Mouse (Mus musculus): ENCODE measurements around the gene Pafah2. TPM values are rescaled to one million over a fixed set of nuclear protein-coding genes. Genes with fewer than 3 reads are reported as not detected.
"Not testable (repeated sequence)": the region's sequence is repeated elsewhere in the genome, so short reads cannot be mapped to it uniquely, and the experiment has no call there.

Gene Pafah2
- total RNA-seq, 2 experiments from 2014 or later, result 2.4 to 2.9 TPM

- peak; percentile 82 for DNase-seq
Measured at GRCm38 (mm10) chr4:134372294-134372747, 23.8 kb upstream of the Pafah2 start.

- no peak for DNase-seq
Measured at GRCm38 (mm10) chr4:134373295-134373694, 22.8 kb upstream of the Pafah2 start.

GRCm38 (mm10) chr4:134374306-134374705 lies 21.8 kb upstream of the Pafah2 start:
- DNase-seq, result no peak

- DNase-seq, result no peak
Measured at GRCm38 (mm10) chr4:134378089-134378615, 18.0 kb upstream of the Pafah2 start.

- DNase-seq, result no peak
Measured at GRCm38 (mm10) chr4:134379510-134379909, 16.6 kb upstream of the Pafah2 start.

GRCm38 (mm10) chr4:134383750-134384149 lies 12.4 kb upstream of the Pafah2 start, which contains the start of gene Extl1:
TSS of gene Extl1 (minus strand) at chr4:134383850.
- DNase-seq, result not testable (repeated sequence)

- DNase-seq, result no peak
Measured at GRCm38 (mm10) chr4:134387268-134387667, 8.9 kb upstream of the Pafah2 start.

GRCm38 (mm10) chr4:134388397-134388796 lies 7.7 kb upstream of the Pafah2 start:
- peak; percentile 74 for DNase-seq

GRCm38 (mm10) chr4:134391636-134392035 lies 4.5 kb upstream of the Pafah2 start:
- no peak for DNase-seq

- DNase-seq, result no peak
Measured at GRCm38 (mm10) chr4:134392595-134392994, 3.5 kb upstream of the Pafah2 start.

- no peak for DNase-seq
Measured at GRCm38 (mm10) chr4:134393026-134393425, 3.1 kb upstream of the Pafah2 start.

- no peak for DNase-seq
Measured at GRCm38 (mm10) chr4:134395142-134395541, 978 bp upstream of the Pafah2 start.

- peak; percentile 43 for DNase-seq
Measured at GRCm38 (mm10) chr4:134397121-134397520, 1.0 kb downstream of the Pafah2 start.

GRCm38 (mm10) chr4:134397732-134398131 lies 1.6 kb downstream of the Pafah2 start:
- no peak for DNase-seq

- DNase-seq, result no peak
Measured at GRCm38 (mm10) chr4:134400206-134400605, 4.1 kb downstream of the Pafah2 start.

- peak; percentile 67 for DNase-seq
Measured at GRCm38 (mm10) chr4:134401181-134401661, 5.1 kb downstream of the Pafah2 start.

GRCm38 (mm10) chr4:134401856-134402570 lies 5.9 kb downstream of the Pafah2 start:
- no peak for DNase-seq

- peak; percentile 23 for DNase-seq
Measured at GRCm38 (mm10) chr4:134402571-134403262, 6.6 kb downstream of the Pafah2 start.

GRCm38 (mm10) chr4:134403721-134404120 lies 7.6 kb downstream of the Pafah2 start:
- no peak for DNase-seq

GRCm38 (mm10) chr4:134409286-134409685 lies 13.2 kb downstream of the Pafah2 start:
- DNase-seq, result no peak

GRCm38 (mm10) chr4:134416177-134416576 lies 20.1 kb downstream of the Pafah2 start:
- DNase-seq, result no peak

GRCm38 (mm10) chr4:134416602-134417001 lies 20.5 kb downstream of the Pafah2 start:
- no peak for DNase-seq

- DNase-seq, result no peak
Measured at GRCm38 (mm10) chr4:134417111-134417510, 21.0 kb downstream of the Pafah2 start.
